Mouse (Mus musculus) ovary, adult 10 weeks (tissue): Measurements from ENCODE around the gene Arhgap28. TPM values are rescaled to one million over a fixed set of nuclear protein-coding genes. Genes with fewer than 3 reads are reported as not detected.

ENCODE experiments used
- polyA plus RNA-seq: library from polyadenylated mRNA; stranded (reverse); fragments of 350-450 nt; fragmentation: Illumina TruSeq; extraction: RNeasy Lipid Tissue Mini Kit (QIAGEN cat#74804); gene quantifications from one replicate; pipeline ENCODE4 v1.2.3, GENCODE M21; 2014

The Arhgap28 gene
- polyA plus RNA-seq, result 111 TPM

DNA sequence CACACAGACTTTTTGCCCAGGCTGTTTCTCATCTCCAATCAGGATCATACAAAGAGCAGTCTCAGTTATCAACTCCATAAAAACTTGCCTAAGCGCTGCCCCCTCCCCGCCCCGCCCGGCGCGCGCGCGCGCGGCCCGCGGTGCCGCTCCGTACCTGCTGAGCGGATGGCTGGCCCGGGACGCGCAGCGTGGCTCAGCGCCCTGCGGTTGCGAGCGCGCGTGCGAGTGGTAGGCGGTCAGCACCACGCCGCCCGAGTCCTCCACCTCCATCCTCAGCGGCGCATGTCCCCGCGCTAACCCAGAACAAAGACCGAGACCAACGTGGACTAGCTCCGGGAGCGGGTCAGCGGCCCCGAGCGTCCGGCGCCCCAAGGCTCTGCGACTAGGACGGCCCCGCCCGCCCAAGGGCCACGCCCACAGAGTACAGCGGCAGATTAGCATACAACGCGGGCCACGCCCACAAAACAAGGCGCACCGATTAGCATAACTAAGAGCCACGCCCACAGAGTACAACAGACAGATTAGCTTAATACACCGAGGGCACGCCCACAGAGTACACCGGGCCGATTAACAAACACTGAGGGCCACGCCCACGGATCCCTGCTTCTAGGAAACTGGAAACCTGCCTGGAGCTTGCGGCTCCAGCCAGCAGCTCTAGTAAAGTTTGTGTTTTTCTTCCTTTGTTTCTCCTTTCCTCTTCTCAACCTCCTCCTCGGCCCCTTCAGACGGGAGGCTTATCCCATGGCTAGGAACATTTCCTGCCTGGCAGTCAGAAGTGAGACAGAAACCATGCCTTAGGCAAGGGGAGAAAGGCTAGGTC lies at the start of gene Arhgap28:
Gene Arhgap28 (minus strand): TSS at position 380 of the 820 bp plus-strand sequence.

